Mouse (Mus musculus) lung, embryonic 16.5 days (tissue): ENCODE results near the gene Spef2. TPM values are rescaled to one million over a fixed set of nuclear protein-coding genes. Genes with fewer than 3 reads are reported as not detected.
"Not testable (repeated sequence)": the region's sequence is repeated elsewhere in the genome, so short reads cannot be mapped to it uniquely, and the experiment has no call there.

Experiments
- ATAC-seq: fragments of 200-750 bp; cut with Nextera tagmentation; 2 replicates; pipeline ENCODE4 v1.8.0; 2017; ENCODE audit warnings: low read depth, mild to moderate bottlenecking, moderate library complexity
- H3K27ac ChIP-seq: fragments of 300-500 bp; sonication (generic); 2 replicates; pipeline ENCODE4 v1.5.1; 2014; ENCODE audit warnings: mild to moderate bottlenecking, control low read depth, low read length
- H3K27me3 ChIP-seq: fragments of 300-500 bp; sonication (generic); 2 replicates; pipeline ENCODE4 v1.6.1; 2014; ENCODE audit warnings: low read depth, low read length, mixed read lengths; ENCODE audit not compliant: control insufficient read depth, insufficient read depth
- H3K36me3 ChIP-seq: fragments of 300-500 bp; sonication (generic); 2 replicates; pipeline ENCODE4 v1.6.1; 2014; ENCODE audit warnings: low read length; ENCODE audit not compliant: control insufficient read depth, insufficient read depth
- H3K4me1 ChIP-seq: fragments of 300-500 bp; sonication (generic); replicated peaks from 2 replicates; pipeline ENCODE4 v1.6.1; 2014; ENCODE audit warnings: low read length, mixed read lengths; ENCODE audit not compliant: control insufficient read depth, insufficient read depth
- H3K4me2 ChIP-seq: fragments of 300-500 bp; sonication (generic); 2 replicates; pipeline ENCODE4 v1.6.1; 2014; ENCODE audit warnings: low read depth, low read length, control low read depth
- H3K4me3 ChIP-seq: fragments of 300-500 bp; sonication (generic); 2 replicates; pipeline ENCODE4 v1.5.1; 2014; ENCODE audit warnings: mild to moderate bottlenecking, low read length, control low read depth
- H3K9ac ChIP-seq: fragments of 300-500 bp; sonication (generic); 2 replicates; pipeline ENCODE4 v1.6.1; 2014; ENCODE audit warnings: low read length, control low read depth
- H3K9me3 ChIP-seq: fragments of 300-500 bp; sonication (generic); 2 replicates; pipeline ENCODE4 v1.6.1; 2016; ENCODE audit warnings: low read length; ENCODE audit not compliant: control insufficient read depth
- WGBS: fragments of 180-500 bp; shearing (Covaris S2); extraction: QIAGEN DNeasy Blood & Tissue Kit; methylation state at CpG from one replicate; pipeline ENCODE4 v1.1.7; 2014; 5-methylcytosine and 5-hydroxymethylcytosine counted together
- polyA plus RNA-seq: library from polyadenylated mRNA; unstranded; fragments of >200 nt; fragmentation: Nextera tagmentation; extraction: Ambion mirVana; gene quantifications from 2 replicates; pipeline ENCODE4 v1.2.1, GENCODE M21; 2015

Spef2 gene
- polyA plus RNA-seq, 1 experiment from 2014 or later: 2.5 TPM

DNA sequence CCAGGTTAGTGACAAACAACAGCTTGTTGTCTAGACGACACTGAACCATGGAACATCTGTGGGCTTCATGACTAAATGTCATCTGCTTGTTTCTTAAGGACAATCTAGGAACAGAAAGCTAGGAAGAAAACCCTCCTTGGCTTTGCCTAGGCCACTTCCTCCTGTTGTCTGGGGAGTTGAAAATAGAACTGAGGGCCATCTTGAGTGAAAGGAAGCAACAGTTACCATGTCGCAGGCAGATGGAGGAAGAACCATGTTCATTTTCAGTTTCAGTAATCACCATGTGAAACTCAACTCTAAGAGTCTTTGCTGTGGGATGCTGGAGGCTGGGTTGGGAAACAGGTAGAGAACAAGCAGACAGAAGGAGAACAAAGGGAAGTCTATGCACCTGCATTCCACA, 176.8 kb downstream of the Spef2 start:
- 80% methylated on average over 2 of the region's 2 CpGs for WGBS
- Histone ChIP-seq H3K36me3 (no peaks in the 10 kb centered on the region), H3K27ac (no peak overlapping the region), H3K4me3 (no peak overlapping the region), H3K9me3 (no peaks in the 10 kb centered on the region), H3K4me2 (no peak overlapping the region), H3K9ac (no peak overlapping the region), H3K4me1 (no peaks in the 10 kb centered on the region), H3K27me3 (no peaks in the 10 kb centered on the region)
- ATAC-seq: no peak

GRCm38 (mm10) chr15:9567316-9567715, 181.4 kb downstream of the Spef2 start:
- 70% methylated on average over 4 of the region's 4 CpGs for WGBS
- Histone ChIP-seq H3K9me3 (no peaks in the 10 kb centered on the region), H3K4me3 (no peak overlapping the region), H3K27me3 (no peaks in the 10 kb centered on the region), H3K9ac (no peak overlapping the region), H3K36me3 (no peaks in the 10 kb centered on the region), H3K27ac (no peak overlapping the region), H3K4me2 (no peak overlapping the region), H3K4me1 (no peaks in the 10 kb centered on the region)
- no peak for ATAC-seq

GRCm38 (mm10) chr15:9565396-9565795, 183.3 kb downstream of the Spef2 start:
- Histone ChIP-seq H3K9ac (no peak overlapping the region), H3K4me1 (no peaks in the 10 kb centered on the region), H3K4me2 (no peak overlapping the region), H3K9me3 (no peaks in the 10 kb centered on the region), H3K27me3 (no peaks in the 10 kb centered on the region), H3K4me3 (no peak overlapping the region), H3K27ac (no peak overlapping the region), H3K36me3 (no peaks in the 10 kb centered on the region)
- no peak for ATAC-seq
- 51% methylated on average over 6 of the region's 6 CpGs for WGBS

DNA sequence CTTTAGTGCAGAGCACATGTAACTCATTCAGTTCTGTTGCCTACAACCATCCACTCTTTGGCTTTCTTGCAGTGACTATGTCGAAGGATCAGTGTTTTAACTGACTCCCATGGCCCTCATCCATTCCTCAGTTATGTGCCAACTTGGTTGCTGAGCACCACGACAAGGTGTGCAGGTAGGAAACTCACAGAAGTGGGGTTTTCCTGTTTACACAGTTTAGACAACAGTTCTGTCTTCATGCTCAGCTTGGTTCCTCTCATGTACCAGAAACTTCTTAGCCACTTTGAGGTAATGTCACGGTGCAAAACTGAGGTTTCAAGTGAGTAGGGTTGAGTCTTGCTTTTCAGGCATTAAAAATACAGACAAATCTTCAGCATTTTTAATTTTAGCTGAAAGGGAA, 184.5 kb downstream of the Spef2 start:
- Histone ChIP-seq H3K4me1 (no peaks in the 10 kb centered on the region), H3K4me3 (no peak overlapping the region)
- no peak for ATAC-seq

DNA sequence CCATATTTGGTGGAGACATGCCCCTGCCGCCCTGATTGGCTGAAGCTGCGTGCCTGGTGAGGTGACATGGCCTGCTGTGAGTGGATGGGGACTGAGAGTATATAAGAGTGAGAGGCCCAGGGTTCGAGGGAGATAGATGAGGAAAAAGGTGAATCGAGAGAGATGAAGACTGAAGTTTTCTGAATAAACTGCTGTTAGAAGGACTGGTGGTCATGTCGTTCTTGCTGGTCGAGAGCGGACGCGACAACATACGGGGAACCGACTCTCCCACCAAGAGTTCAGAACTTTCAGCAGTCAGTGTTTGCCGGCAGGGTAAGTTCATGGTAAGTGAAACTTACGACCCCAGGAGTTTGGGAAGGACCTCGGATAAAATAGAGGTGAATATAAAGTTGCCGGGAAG, 191.4 kb downstream of the Spef2 start:
- H3K4me1 ChIP-seq, H3K27me3 ChIP-seq, H3K9ac ChIP-seq, H3K9me3 ChIP-seq, H3K4me3 ChIP-seq, H3K36me3 ChIP-seq, ATAC-seq, H3K4me2 ChIP-seq, H3K27ac ChIP-seq: not testable (repeated sequence)
- 88% methylated on average over 13 of the region's 15 CpGs for WGBS

More for the DNA sequence above, 184.5 kb downstream of the Spef2 start:
- Histone ChIP-seq H3K27ac (no peak overlapping the region), H3K27me3 (no peaks in the 10 kb centered on the region), H3K9ac (no peak overlapping the region), H3K36me3 (no peaks in the 10 kb centered on the region), H3K4me2 (no peak overlapping the region), H3K9me3 (no peaks in the 10 kb centered on the region)
- WGBS: 54% methylated on average over 3 of the region's 3 CpGs

DNA sequence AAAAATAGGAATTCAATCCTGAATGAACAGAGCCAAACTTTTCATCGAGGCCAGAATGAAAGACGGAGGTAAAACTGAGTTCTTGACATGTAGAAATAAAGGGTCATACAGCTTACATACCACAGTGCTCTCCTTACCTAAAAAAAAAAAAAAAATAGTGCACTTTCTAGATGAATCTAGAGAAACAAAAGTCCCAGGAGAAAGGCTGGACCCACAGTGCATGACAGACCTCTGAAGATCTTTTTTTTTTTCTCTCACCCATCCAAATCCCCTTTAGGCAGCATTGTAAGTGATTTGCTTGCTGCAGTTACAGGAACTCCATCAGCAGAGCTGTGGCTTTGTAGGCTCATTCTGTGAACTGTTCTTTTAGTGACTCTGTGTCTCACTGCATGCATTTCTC, 199.7 kb downstream of the Spef2 start:
- ATAC-seq: no peak
- H3K9me3 ChIP-seq: no peaks in the 10 kb centered on the region
- no peak overlapping the region for H3K4me2 ChIP-seq
- H3K4me3 ChIP-seq: no peak overlapping the region
- H3K27ac ChIP-seq: no peak overlapping the region
- H3K27me3 ChIP-seq: no peaks in the 10 kb centered on the region
- H3K4me1 ChIP-seq: no peaks in the 10 kb centered on the region
- H3K9ac ChIP-seq: no peak overlapping the region
- WGBS: 76% methylated on average over 2 of the region's 2 CpGs
- no peaks in the 10 kb centered on the region for H3K36me3 ChIP-seq

- no peak for ATAC-seq
- H3K9ac ChIP-seq: no peak overlapping the region
- H3K27ac ChIP-seq: no peak overlapping the region
- H3K4me1 ChIP-seq: no peaks in the 10 kb centered on the region
- no peak overlapping the region for H3K4me2 ChIP-seq
- no peaks in the 10 kb centered on the region for H3K27me3 ChIP-seq
- no peaks in the 10 kb centered on the region for H3K9me3 ChIP-seq
- WGBS: 69% methylated on average over 1 of the region's 1 CpGs
- H3K4me3 ChIP-seq: no peak overlapping the region
- no peaks in the 10 kb centered on the region for H3K36me3 ChIP-seq
Observed at GRCm38 (mm10) chr15:9535200-9535599, 213.5 kb downstream of the Spef2 start.

GRCm38 (mm10) chr15:9533356-9533902, 215.2 kb downstream of the Spef2 start:
- H3K4me3 ChIP-seq: no peak overlapping the region
- H3K27me3 ChIP-seq: no peaks in the 10 kb centered on the region
- H3K36me3 ChIP-seq: no peaks in the 10 kb centered on the region
- H3K9ac ChIP-seq: no peak overlapping the region
- H3K27ac ChIP-seq: no peak overlapping the region
- WGBS: 60% methylated on average over 3 of the region's 3 CpGs
- no peak for ATAC-seq
- no peaks in the 10 kb centered on the region for H3K4me1 ChIP-seq
- no peaks in the 10 kb centered on the region for H3K9me3 ChIP-seq
- no peak overlapping the region for H3K4me2 ChIP-seq

GRCm38 (mm10) chr15:9530076-9530475, 218.6 kb downstream of the Spef2 start, which contains the start of gene Il7r:
Gene Il7r, minus strand, starts transcription at chr15:9530176.
- Histone ChIP-seq H3K4me3 (no peak within 1 kb of the TSS), H3K27me3 (no peaks in the 10 kb centered on the region), H3K36me3 (no peaks in the 10 kb centered on the region), H3K4me1 (no peaks in the 10 kb centered on the region), H3K4me2 (no peak within 1 kb of the TSS), H3K9me3 (no peaks in the 10 kb centered on the region), H3K27ac (no peak within 1 kb of the TSS), H3K9ac (no peak within 1 kb of the TSS)
- WGBS: 79% methylated on average over 4 of the region's 4 CpGs
- ATAC-seq: no peak

DNA sequence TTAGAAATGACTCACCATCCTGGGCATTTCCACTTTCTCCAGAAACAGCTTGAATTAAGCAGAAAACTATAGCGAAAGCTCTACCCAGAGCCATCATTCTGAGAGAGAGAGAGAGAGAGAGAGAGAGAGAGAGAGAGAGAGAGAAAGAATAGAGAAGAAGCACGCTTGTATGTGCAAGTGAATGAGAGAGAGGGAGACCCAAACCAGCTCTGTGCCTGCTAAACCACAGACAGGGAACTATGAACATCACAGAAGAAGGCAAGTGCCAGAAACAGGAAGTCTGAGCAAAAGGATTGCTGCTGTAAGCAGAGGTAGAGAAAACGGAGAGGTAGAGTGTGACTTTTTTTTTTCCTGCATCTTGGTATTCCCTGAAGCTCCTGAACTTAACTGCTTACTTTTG, 219.0 kb downstream of the Spef2 start:
- no peak overlapping the region for H3K4me3 ChIP-seq
- H3K9me3 ChIP-seq: no peaks in the 10 kb centered on the region
- no peak overlapping the region for H3K9ac ChIP-seq
- no peak for ATAC-seq
- no peaks in the 10 kb centered on the region for H3K27me3 ChIP-seq
- WGBS: 57% methylated on average over 3 of the region's 3 CpGs
- H3K4me1 ChIP-seq: no peaks in the 10 kb centered on the region
- H3K27ac ChIP-seq: no peak overlapping the region
- no peaks in the 10 kb centered on the region for H3K36me3 ChIP-seq
- no peak overlapping the region for H3K4me2 ChIP-seq
